Mouse (Mus musculus) left cerebral cortex, postnatal 25 days (tissue): Measurements from ENCODE around the gene Rab36. TPM values are rescaled to one million over a fixed set of nuclear protein-coding genes. Genes with fewer than 3 reads are reported as not detected.

Experiments
- total RNA-seq, 2 experiments: library from RNA; stranded (reverse); gene quantifications; 2 replicates each; pipeline ENCODE4 v1.2.3; 2021

Rab36 gene
- total RNA-seq, 2 experiments from 2014 or later = 29.3 to 35.7 TPM

Other genes with a start within 250 kb of the Rab36 start
- gene Gnaz, start 69.9 kb upstream of the Rab36 start, total RNA-seq = 100 to 1,000 TPM; 124 to 133 TPM
- gene Rsph14, start 4.5 kb upstream of the Rab36 start, total RNA-seq = under 1 TPM; 0.25 to 0.55 TPM
- 100 to 1,000 TPM in 1 of 2 experiments, 10 to 100 TPM in 1; 92.8 to 112 TPM for gene Bcr, start 23.5 kb downstream of the Rab36 start, total RNA-seq
- gene Specc1l, start 175.0 kb downstream of the Rab36 start, total RNA-seq = 10 to 100 TPM; 38.9 to 41.4 TPM